Mouse (Mus musculus): ENCODE measurements around the gene Tnip1. TPM values are rescaled to one million over a fixed set of nuclear protein-coding genes. Genes with fewer than 3 reads are reported as not detected.

Tnip1 gene
- polyA plus RNA-seq, 1 experiment: 121 TPM

- TF ChIP-seq CTCF (IDR thresholded peaks at IDR 0.05; ENCODE audit: borderline replicate concordance, control insufficient read depth, extremely low read depth, insufficient read depth, low read length, poor library complexity): no peak
- TF ChIP-seq POLR2A (IDR thresholded peaks at IDR 0.05; ENCODE audit: control insufficient read depth, extremely low read depth, insufficient read depth, low read length, poor library complexity): no peak
- no peak overlapping the region for H3K4me3 ChIP-seq (ENCODE audit: control insufficient read depth, insufficient read depth, low read length)
- peaks cover 15% of the 10 kb centered on the region for H3K36me3 ChIP-seq (ENCODE audit: control insufficient read depth, insufficient read depth, low read length)
- DNase-seq: no peak
- H3K27me3 ChIP-seq (ENCODE audit: control insufficient read depth, insufficient read depth, low read length): no peaks in the 10 kb centered on the region
- no peak overlapping the region for H3K27ac ChIP-seq (ENCODE audit: control insufficient read depth, insufficient read depth, low read length)
- peaks cover 2% of the 10 kb centered on the region; the same call in 1 of the 2 replicates for H3K4me1 ChIP-seq (replicated peaks; ENCODE audit: control insufficient read depth, insufficient read depth, low read length)
- 96% methylated on average over 7 of the region's 7 CpGs for WGBS
Observed at GRCm38 (mm10) chr11:54996176-54996575, 33.5 kb upstream of the Tnip1 start.

DNA sequence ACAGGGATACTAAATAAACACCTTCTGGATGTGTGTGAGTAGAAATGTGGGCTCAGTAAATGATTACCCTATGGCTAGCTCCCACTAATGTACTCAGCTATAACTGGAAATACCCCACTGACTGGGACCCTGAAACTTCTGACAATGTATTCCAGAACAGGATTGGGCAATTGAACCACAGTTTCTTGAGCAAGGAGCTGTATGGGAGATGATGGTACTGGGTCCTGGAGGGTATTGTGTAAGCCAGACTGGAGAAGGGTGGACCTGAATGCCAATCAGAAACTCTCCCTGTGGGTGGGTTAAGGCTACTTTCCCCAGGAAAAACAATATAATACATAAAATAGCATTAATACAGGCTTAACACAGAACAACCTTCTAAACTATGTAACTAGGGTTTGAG lies 27.2 kb upstream of the Tnip1 start:
- H3K36me3 ChIP-seq (ENCODE audit: control insufficient read depth, insufficient read depth, low read length): 0 out of 2 replicates have a peak, but pooled peaks cover 5% of the 10 kb centered on the region

DNA sequence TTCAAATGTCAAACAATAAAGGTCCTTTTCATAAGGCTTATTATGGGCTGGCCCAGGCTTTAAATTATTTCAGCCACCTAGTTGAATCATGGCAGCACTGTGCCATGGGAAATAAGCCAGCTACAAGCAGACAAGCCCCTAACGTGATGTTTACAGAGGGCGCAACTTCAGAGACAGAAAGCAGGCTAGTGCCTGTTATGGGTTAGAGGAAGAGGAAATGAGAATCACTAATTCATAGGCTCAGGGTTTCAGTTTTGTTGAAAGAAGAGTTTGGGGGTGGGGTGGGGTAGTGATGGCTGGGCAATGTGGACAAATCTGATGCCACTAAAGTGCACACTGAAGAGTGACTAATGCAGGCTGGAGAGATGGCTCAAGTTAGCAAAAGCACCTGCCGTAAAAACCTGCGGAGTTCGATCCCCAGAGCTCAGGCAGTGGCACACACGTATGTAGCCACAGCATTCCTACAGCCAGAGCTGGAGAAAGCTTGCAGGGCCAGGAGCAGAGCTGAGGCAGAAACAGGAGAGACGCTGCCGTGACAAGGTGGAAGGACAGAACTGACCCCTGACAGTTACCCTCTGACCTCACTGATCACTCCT lies 26.1 kb upstream of the Tnip1 start:
- Histone ChIP-seq H3K27ac (ENCODE audit: control insufficient read depth, insufficient read depth, low read length) (no peak overlapping the region), H3K27me3 (ENCODE audit: control insufficient read depth, insufficient read depth, low read length) (no peaks in the 10 kb centered on the region), H3K36me3 (ENCODE audit: control insufficient read depth, insufficient read depth, low read length) (0 out of 2 replicates have a peak, but pooled peaks cover under 1% of the 10 kb centered on the region), H3K4me3 (ENCODE audit: control insufficient read depth, insufficient read depth, low read length) (no peak overlapping the region), H3K4me1 (replicated peaks; ENCODE audit: control insufficient read depth, insufficient read depth, low read length) (no peaks in the 10 kb centered on the region)
- DNase-seq: no peak
- no peak for TF ChIP-seq POLR2A (IDR thresholded peaks at IDR 0.05; ENCODE audit: control insufficient read depth, extremely low read depth, insufficient read depth, low read length, poor library complexity)
- TF ChIP-seq CTCF (IDR thresholded peaks at IDR 0.05; ENCODE audit: borderline replicate concordance, control insufficient read depth, extremely low read depth, insufficient read depth, low read length, poor library complexity): no peak
- 93% methylated on average over 8 of the region's 8 CpGs for WGBS

More for the DNA sequence above, 27.2 kb upstream of the Tnip1 start:
- DNase-seq: no peak
- Histone ChIP-seq H3K27ac (ENCODE audit: control insufficient read depth, insufficient read depth, low read length) (no peak overlapping the region), H3K27me3 (ENCODE audit: control insufficient read depth, insufficient read depth, low read length) (no peaks in the 10 kb centered on the region), H3K4me3 (ENCODE audit: control insufficient read depth, insufficient read depth, low read length) (no peak overlapping the region), H3K4me1 (replicated peaks; ENCODE audit: control insufficient read depth, insufficient read depth, low read length) (no peaks in the 10 kb centered on the region)
- TF ChIP-seq CTCF (IDR thresholded peaks at IDR 0.05; ENCODE audit: borderline replicate concordance, control insufficient read depth, extremely low read depth, insufficient read depth, low read length, poor library complexity) (no peak), POLR2A (IDR thresholded peaks at IDR 0.05; ENCODE audit: control insufficient read depth, extremely low read depth, insufficient read depth, low read length, poor library complexity) (no peak)

DNA sequence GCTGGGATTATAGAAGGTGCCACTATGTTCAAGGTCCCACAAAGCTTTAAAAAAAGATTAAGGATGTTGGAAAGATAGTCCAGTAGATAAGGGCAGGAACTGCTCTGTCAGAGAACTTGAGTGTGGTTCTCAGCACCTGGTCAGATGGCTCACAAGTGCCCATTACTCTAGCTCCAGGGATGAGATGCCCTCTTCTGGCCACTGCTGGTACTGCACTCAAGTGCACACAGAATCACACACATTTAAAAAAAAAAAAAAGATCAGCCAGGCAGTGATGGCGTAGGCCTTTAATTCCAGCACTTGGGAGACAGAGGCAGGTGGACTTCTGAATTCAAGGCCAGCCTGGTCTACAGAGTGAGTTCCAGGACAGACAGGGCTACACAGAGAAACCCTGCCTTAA lies 25.3 kb upstream of the Tnip1 start:
- no peak for TF ChIP-seq POLR2A (IDR thresholded peaks at IDR 0.05; ENCODE audit: control insufficient read depth, extremely low read depth, insufficient read depth, low read length, poor library complexity)
- TF ChIP-seq CTCF (IDR thresholded peaks at IDR 0.05; ENCODE audit: borderline replicate concordance, control insufficient read depth, extremely low read depth, insufficient read depth, low read length, poor library complexity): no peak
- WGBS: 86% methylated on average over 1 of the region's 1 CpGs
- H3K4me3 ChIP-seq (ENCODE audit: control insufficient read depth, insufficient read depth, low read length): no peak overlapping the region
- no peak overlapping the region for H3K27ac ChIP-seq (ENCODE audit: control insufficient read depth, insufficient read depth, low read length)
- H3K4me1 ChIP-seq (replicated peaks; ENCODE audit: control insufficient read depth, insufficient read depth, low read length): no peaks in the 10 kb centered on the region
- H3K36me3 ChIP-seq (ENCODE audit: control insufficient read depth, insufficient read depth, low read length): no peaks in the 10 kb centered on the region; the same call in 1 of the 2 replicates
- H3K27me3 ChIP-seq (ENCODE audit: control insufficient read depth, insufficient read depth, low read length): no peaks in the 10 kb centered on the region
- peak; percentile 45 for DNase-seq

GRCm38 (mm10) chr11:54985086-54985485 lies 22.4 kb upstream of the Tnip1 start:
- Histone ChIP-seq H3K27ac (ENCODE audit: control insufficient read depth, insufficient read depth, low read length) (no peak overlapping the region), H3K4me3 (ENCODE audit: control insufficient read depth, insufficient read depth, low read length) (no peak overlapping the region), H3K36me3 (ENCODE audit: control insufficient read depth, insufficient read depth, low read length) (peaks cover 9% of the 10 kb centered on the region; the same call in 1 of the 2 replicates), H3K4me1 (replicated peaks; ENCODE audit: control insufficient read depth, insufficient read depth, low read length) (no peaks in the 10 kb centered on the region), H3K27me3 (ENCODE audit: control insufficient read depth, insufficient read depth, low read length) (no peaks in the 10 kb centered on the region)
- WGBS: 91% methylated on average over 3 of the region's 3 CpGs
- DNase-seq: no peak
- no peak for TF ChIP-seq CTCF (IDR thresholded peaks at IDR 0.05; ENCODE audit: borderline replicate concordance, control insufficient read depth, extremely low read depth, insufficient read depth, low read length, poor library complexity)
- TF ChIP-seq POLR2A (IDR thresholded peaks at IDR 0.05; ENCODE audit: control insufficient read depth, extremely low read depth, insufficient read depth, low read length, poor library complexity): no peak

DNA sequence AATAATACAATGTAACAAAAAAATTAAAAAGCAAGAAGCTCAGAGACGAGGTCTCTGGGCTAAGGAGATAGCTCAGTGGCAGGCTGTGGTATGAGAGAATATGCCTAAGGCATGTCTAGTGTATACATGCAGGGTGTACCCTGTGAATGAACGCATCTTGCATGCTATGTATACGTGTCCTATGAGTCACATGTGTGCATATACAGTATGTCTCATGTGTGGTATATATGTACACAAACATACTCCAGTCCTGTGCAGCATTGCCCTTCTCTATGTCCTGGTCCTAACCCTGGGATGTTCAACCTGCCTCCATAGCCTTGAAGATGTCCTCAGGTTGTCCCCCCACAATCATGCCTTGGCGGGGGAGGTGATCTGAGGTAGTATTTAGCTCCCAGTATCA lies 21.9 kb upstream of the Tnip1 start:
- H3K36me3 ChIP-seq (ENCODE audit: control insufficient read depth, insufficient read depth, low read length): peaks cover 9% of the 10 kb centered on the region; the same call in 1 of the 2 replicates
- 76% methylated on average over 4 of the region's 4 CpGs for WGBS
- no peaks in the 10 kb centered on the region for H3K4me1 ChIP-seq (replicated peaks; ENCODE audit: control insufficient read depth, insufficient read depth, low read length)
- TF ChIP-seq CTCF (IDR thresholded peaks at IDR 0.05; ENCODE audit: borderline replicate concordance, control insufficient read depth, extremely low read depth, insufficient read depth, low read length, poor library complexity) (no peak), POLR2A (IDR thresholded peaks at IDR 0.05; ENCODE audit: control insufficient read depth, extremely low read depth, insufficient read depth, low read length, poor library complexity) (no peak)
- H3K4me3 ChIP-seq (ENCODE audit: control insufficient read depth, insufficient read depth, low read length): no peak overlapping the region
- H3K27ac ChIP-seq (ENCODE audit: control insufficient read depth, insufficient read depth, low read length): no peak overlapping the region
- DNase-seq: no peak
- H3K27me3 ChIP-seq (ENCODE audit: control insufficient read depth, insufficient read depth, low read length): no peaks in the 10 kb centered on the region
